Mouse (Mus musculus) spleen, adult 18-20 months (tissue): ENCODE data around the gene Arhgef11.

Source experiments
- DNase-seq, 2 experiments: peaks; one replicate each; pipeline ENCODE4 v3.0.0; 2022; ENCODE audit warnings: mixed read lengths in 2 of 2

Gene Arhgef11

DNA sequence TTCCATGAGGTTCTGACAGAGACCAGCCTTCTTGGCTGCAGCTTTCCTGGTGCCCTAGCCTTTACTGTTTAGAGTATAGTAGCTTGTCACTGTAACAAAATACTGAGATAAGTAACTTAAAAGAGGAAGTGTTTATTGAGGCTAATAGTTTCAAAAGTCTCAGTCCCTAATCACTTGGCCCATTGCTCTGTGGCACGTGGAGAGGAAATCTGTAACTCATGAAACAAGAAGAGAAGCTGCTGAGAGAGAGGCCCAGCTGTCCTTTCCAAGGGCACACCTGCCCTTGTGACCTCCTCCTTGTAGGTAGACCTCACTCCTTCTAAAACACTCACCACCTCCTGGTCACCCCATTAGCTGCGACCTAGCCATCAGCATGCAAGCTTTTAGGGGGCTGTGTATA, 101.2 kb downstream of the Arhgef11 start:
- no peak for DNase-seq

DNA sequence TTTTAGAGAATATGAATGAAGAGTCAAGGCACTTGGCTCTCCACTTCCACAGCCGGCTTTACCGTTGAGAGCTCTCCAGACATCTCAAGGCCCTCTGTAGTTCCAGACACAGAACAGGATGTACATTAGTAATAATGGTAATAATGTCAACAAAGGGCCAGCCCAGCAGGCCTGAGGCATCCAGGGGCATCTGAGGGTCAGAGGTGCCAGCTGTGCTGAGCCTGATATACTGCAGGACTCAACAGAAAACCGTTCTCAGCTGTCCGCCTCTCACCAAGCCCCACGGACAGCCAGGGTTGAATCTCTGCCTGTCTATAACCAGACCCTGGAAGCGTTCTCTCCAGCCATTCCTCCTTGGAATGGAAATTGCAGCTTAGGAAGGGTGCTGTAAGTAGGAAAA, 107.2 kb downstream of the Arhgef11 start:
- DNase-seq = no peak

DNA sequence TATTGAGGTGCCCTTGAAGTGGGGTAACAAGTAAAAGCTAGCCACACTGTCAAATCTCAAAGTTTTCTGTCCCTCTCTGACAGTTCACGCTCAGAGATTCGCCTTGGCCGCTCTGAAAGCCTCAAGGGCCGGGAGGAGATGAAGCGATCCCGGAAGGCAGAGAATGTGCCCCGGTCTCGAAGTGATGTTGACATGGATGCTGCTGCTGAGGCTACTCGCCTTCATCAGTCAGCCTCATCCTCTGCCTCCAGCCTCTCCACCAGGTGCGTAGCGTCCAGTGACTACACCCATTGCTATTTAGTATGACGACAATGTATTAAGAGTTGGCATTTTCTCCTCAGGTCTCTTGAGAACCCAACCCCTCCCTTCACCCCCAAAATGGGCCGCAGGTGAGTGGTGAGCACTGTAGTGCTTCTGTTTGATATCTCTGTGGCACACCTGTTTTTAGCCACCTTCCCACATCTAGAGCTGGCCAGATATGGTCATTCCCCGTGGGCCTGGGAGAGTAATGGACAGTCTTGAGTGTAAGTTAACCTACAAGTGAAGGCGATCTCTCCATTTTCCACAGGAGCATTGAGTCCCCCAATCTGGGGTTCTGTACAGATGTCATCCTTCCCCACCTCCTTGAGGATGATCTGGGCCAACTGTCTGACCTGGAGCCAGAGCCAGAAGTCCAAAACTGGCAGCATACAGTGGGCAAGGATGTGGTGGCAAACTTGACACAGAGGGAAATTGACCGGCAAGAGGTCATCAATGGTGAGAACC, 108.2 kb downstream of the Arhgef11 start:
- DNase-seq = no peak

DNA sequence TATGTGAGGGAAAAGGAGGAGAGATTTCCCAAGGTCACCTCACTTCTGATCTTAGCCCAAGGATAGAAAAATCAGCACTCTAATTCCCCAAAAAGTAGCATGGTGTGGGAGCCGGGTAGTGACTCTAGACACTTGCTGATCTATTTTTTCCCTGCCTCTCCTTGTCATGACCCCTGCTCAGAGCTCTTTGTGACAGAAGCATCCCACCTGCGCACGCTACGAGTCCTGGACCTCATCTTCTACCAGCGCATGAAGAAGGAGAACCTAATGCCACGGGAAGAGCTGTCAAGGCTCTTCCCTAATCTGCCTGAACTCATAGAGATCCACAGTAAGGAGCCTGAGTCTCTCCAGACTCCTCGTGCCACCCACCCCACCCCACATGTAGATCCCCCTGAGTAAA, 108.8 kb downstream of the Arhgef11 start:
- no peak for DNase-seq

DNA sequence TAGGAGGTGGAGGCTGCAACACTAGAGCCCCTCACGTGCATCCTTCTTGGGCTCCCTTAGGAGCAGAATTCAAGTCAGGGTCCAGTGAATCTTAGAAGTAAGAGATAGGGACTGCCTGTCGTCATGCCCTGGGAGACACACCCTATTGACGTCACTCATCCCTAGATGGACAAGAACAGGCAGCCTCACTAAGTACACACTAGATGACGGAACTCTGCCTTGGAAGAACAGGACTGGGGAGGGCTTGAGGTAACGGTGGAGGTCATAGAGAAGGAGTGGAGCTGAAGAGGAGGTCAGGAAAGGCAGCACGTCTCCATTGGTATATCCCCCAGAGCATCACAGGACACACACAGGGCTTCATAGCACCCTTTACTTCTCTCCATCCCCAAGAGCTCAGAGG, 111.3 kb downstream of the Arhgef11 start:
- DNase-seq = no peak

DNA sequence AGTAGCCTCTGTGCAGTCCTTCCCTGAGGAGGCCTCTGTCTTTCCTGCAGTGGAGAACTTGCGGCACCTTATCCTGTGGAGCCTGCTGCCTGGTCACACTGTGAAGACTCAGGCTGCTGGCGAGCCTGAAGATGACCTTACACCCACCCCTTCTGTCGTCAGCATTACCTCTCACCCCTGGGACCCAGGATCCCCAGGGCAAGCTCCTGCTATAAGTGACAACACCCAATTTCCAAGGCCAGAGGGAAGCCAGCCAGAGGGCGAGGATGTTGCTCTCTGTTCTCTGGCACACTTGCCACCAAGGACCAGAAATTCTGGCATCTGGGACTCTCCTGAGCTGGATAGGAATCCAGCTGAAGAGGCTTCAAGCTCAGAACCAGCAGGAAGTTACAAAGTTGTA, 115.7 kb downstream of the Arhgef11 start:
- DNase-seq = no peak

DNA sequence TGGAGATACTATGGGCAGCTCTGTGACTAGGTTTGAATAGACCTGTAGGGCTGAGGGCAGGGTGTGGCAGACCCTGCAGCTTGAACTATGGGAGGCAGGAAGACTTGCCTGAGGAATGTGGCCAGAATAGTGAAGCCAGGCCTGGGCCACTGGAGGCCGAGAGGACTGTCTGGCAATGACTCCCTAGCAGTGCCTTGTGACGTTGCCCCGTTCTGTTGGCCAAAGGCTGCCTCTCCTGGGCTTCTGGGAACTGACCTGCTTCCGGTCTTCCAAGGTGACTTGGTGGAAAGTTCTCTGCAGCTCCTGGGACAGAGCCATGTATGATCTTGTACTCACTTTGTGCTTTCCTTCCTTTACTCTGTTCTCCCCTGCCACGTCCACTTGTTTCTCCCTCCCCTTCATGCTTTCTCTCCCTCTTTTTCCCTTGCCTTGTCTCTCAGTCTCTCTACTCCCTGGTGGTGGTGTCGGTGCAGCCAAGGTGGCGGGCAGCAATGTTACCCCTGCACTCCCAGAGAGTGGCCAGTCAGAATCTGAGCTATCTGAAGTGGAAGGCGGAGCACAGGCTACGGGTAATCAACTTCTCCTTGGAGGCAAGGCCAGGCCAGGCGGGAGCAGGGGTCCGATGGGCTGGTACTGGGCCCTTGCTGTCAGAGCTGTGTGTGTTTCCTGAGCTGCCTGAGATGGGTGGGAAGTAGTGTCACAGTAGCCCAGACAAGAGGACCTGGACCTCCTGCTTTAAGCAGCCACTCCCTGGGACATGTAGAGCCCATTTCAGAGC, 116.8 kb downstream of the Arhgef11 start:
- no peak for DNase-seq

DNA sequence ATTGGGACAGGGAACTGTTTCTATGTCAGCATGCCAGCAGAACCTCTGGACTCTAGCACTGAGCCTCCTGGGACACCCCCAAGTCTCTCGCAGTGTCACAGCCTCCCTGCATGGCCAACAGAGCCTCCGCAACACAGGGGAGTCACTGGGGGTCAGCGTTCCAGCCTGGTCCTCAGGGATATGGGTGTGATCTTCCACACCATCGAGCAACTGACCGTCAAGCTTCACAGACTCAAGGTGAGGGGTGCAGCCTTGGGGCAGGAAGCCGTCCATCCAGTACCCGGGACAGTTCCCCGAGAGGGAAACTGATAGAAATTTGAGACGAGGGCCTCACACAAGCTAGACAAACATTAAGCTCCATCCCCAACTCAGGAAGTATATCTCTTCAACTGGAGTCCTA, 118.0 kb downstream of the Arhgef11 start:
- no peak for DNase-seq

DNA sequence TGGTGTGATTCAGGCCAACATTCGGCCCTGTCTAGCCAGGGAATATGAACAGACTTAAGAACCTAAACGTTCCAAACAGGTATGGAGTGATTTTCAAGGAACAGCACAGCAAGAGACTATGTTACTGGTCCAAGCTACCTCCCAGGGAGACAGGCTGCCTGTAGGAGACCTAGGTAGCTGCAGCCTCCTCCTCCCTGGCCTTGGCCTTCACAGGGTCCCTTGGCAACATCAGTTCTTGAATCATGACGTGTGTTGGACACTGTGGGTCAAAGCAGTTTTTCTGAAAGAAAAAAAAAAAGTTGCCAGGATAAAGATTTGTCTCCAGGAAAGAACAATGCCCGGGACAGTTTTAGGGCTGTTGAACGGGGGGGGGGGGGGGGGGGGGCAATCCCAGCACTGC, 121.5 kb downstream of the Arhgef11 start:
- no peak for DNase-seq

DNA sequence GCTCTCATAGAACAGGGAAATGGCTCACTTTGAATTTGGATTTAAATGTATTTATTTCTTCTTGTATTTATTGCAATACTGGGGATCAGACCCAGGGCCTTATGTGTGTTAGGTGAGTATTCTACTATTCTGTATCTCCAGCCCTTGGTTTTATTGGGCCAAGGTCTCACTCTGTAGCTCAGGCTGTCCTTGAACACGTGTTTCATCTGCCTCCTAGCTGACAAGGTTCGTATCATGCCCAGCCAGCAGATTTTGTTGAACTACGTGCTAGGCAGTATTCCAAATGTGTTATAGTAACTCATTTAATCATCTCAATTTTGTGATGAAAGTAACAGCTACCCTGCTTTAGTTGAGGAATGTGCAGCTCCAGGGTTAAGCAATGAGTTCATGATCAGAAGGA, 124.7 kb downstream of the Arhgef11 start:
- DNase-seq = no peak

DNA sequence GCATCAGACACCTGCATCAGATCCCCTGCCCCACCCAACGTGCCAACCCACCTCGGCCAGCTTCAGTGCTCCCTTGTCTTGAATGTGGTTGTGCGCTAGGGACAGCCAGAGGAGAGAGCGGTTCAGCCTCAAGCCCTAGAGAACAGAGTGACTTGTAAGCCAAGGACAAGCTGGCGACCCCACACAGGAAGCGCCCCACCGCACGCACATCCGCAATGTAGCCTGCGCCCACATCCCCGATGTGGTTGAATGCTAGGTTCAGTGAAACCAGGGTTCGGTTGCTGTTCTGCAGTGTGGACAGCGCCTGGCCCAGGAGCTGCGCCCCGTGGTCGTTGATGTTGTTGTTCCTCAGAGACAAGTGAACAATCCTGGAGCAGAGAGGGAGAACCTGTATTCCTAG, 125.4 kb downstream of the Arhgef11 start:
- peak; percentile 37 to 39 for DNase-seq

DNA sequence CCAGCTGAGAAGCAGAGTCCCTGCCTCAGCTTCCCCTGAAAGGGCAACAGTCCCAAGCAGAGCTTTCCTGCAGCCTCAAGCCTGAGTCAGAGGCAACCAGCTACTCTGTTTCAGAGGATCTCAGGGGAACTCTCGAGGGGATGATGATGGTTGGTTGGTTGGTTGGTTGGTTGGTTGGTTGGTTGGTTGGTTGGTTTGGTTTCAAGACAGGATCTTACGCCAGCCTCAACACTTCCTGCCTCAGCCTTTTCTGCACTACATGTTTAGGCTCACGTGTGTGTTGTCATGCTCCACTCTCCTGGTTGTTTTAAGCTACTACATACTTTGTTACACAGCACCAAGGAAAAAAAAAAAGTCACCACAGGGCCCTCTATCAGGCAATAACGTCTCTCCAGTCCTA, 126.6 kb downstream of the Arhgef11 start:
- DNase-seq = no peak

DNA sequence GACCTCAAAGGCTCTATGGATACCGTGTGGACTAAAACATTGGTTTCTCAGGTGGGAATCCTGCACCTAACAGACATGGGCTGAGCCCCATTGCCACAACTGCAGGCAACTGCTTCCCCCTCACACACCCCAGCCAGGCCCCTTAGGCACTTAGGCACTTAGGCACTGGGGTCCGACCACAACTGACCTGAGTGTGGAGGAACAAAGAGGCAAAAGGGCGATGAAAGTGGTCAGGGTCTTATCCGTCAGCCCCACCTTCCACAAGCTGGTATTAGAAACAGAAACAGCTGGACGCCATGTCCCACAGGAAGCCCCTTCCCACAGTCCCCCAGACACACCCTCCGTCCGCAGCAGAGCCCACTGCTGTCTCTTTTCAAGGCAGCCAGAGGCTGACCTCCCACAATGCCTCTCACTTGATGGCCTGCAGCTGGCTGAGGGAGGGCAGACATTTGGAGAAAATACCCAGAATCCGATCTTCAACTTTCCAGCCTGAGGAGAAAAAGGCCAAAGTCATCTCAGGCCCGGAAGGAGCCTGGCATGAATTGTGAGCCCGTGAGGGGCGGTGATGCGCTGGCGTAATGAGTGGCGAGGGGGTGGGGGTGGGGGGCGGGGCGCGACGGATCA, 127.8 kb downstream of the Arhgef11 start:
- no peak for DNase-seq

DNA sequence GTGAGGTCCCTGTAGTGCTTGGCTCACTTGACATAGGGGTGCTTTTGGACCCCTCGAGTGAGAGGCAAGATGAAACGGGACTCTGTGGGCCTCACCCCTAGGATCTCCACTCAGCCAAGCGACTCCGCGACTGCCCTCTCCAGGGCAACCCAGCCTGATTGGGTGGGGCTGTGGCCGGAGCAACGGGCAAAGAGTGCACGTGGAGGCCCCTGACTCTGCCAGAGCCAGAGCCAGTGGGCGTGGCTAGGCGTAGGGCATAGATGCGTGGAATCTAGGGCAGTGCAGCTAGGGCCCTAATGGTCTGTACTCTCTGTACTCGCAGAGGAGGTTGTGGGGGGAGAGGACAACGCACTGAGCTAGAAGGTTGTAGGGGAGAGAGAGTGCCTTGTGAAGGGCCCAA, 131.1 kb downstream of the Arhgef11 start, which contains the start of gene Lrrc71:
TSS of gene Lrrc71 (minus strand) at position 195 of the 400 bp plus-strand sequence.
- no peak for DNase-seq

DNA sequence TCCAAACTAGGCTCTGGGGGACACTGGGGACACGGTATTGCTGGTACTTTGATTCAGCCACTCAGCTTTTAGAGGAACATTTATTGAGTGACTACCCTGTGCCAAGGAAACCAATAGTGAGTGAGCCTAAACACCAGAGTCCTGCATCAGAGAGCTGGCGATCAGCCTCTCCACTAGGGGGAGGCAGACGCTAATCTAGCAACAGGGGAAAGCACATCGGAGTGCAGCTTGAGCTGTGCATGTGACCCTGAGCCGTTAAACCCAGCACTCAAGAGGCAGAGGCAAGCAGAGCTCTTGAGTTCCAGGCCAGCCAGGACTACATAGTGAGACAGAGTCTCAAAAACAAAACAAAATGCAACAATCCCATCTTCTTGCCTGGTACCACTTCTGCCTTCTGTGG, 131.7 kb downstream of the Arhgef11 start:
- DNase-seq = peak in 1 of 2 experiments; percentile 54

DNA sequence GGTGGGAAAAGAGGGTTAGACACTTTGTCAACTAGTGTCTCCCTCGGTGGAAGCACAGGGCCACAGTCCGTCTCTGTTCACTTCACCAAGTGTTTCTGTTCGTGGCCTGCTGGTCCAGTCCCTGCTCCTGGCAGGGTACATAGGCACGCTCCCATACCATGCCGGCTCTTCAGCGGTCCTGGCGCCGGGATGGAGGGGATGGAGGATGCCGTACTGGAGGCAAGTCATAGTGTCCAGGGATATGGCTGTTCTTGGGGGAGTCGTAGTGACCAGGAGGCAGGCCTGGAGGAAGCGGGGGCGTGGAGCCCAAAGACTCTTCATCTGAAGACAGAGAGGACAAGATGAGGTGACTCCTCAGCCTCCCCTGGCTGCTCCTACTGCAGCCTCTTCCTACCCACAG, 132.6 kb downstream of the Arhgef11 start:
- no peak for DNase-seq

DNA sequence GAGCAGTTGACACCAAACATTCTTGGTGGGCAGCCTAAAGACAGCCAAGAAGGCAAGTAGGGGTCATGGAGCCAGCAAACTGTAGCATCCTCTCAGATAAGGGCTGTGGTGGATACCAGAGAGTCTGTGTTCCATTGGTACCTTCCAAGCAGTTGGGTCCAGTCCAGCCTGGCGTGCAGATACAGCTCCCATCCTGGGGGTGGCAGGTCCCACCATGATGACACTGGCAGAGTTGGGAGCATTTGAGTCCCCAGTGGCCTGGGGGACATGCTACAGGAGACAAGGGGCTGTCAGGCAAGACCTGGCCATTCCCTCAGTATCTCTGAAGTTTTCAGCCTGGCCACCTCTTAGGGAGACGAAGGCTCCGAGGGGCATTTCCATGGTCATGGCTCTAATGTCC, 135.2 kb downstream of the Arhgef11 start:
- DNase-seq = no peak

DNA sequence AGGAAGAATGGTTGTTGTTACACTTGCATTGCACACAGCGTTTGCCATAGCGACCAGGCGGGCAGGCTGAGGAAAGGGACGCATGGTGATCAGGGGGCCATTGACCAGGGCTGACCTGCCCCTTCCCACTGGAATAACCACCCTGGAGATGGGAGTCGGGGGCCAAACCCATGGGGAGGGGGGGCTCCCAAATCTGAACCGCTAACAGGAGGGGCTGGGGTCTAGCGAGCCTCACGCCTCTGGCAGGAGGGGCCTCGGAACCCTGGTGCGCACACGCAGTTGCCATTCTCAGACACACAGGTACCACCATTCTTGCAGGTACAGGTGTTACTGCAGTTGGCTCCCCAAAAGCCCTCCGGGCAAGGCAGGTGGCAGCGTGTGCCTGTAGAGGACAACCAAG, 136.5 kb downstream of the Arhgef11 start:
- no peak for DNase-seq

DNA sequence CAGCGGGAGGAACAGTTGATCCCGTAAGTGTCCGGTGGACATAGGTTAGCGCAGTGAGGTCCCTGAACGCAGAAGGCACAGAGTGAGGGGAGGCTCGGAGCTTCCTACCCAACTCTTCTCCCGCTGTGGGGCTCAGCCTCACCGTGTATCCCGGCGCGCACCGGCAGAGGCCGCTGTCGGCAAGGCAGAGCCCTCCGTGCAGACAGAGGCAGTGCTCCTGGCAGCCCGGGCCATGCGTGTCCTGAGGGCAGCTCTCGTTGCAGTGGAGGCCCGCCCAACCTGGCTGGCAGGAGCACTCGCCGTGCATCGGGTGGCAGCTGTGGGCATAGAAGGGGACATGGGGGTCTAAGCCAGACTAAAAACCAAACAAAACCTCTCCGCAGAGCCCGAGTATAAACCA, 138.6 kb downstream of the Arhgef11 start:
- peak; percentile 66 to 88 for DNase-seq

DNA sequence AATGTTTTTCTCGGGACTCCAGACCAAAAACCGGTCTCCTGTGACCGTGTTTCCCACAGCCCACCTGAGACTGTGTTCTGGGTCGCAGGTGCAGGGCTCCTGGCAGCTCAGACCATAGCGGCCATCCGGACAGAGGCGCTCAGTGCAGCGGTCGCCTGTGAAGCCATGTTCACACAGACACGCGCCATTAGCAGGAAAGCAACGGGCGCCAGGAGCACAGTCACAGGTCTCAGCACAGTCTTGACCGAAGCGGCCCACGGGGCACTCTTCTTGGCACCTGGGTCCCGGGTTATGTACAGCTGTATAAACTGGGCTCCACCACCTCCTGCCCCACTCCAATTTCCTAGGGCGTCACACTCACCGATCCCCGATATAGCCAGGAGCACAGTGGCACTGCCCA, 139.1 kb downstream of the Arhgef11 start:
- no peak for DNase-seq

DNA sequence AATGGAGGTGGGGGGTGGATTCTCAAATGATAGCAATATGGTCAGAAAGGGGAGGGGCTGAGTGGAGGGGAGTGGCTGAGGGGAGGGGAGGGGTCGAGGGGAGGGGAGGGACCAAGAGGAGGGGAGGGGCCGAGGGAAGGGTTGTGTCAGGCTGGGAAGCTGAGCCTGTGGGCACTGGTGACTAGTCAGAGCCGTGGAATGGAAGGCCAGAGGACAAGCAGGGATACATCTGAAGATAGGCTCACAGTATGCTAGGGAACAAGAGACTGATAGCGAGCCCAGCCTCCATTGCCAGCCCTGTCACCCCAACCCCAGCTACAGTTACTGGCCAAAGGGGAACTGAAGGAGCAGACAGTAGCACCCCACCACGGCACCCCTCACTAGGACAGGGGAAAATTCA, 141.3 kb downstream of the Arhgef11 start:
- DNase-seq = no peak

DNA sequence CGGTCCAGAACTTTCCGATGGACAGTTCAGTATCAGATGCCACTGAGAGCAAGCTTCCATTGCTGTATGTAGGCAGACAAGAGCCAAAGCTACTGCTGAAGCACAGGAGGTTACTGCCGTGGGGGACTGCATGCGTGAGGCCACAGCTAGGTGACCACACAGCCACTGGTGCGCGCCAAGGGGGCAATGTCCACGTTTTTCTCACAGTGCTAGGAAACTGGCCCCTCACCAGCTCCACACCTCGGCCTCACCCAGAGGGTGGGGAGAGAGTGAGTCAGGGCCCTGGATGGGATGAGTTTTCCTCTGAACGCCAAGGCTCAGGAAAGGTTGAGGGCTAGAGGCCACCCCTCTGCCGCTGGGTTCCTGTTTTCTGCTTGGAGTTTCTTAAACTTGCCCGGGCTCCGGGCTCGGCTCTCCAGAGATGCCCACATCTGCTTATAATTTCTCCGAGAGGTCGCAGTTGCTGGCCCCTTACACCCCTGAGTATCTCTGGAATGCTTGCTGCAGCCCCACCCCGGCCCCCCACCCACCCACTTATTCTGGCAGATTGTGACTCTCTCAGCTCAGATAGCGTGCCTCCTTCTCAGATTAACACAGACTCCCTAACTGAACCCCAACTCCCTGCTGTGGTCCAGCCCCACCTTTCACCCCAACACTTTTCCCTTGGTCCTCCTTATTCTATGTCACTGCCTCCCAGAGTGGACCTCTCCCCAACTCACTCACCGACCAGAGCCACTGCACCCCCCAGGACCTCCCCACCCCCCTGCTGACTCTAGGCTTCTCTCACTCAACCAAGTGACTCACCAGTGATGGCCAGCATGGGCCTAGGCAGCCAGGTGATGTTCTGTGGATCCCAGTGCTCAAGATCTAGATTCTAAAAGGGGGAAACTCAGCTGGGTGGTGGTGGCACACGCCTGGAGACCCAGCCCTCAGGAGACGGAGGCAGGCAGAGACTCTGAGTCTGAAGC, 144.3 kb downstream of the Arhgef11 start:
- DNase-seq = no peak

DNA sequence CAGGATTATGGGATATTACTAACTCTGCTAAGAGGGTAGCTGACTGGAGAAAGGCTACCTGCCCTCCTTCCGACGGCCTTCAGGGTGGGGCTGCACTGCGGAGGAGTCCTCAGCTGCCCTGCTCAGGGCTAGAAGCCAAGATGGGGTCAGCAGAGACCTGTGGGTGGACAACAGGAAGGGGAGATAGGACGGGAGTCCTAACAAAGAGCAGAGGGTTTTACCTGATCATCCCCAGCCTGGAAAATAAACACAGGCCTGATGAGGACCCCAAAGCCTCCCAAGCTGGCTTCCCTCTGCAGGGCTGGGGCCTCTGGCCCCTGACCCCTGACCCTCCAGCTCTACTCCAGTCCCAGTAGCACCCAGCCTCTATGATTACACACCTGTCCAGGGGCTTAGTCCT, 145.8 kb downstream of the Arhgef11 start:
- no peak for DNase-seq
